Mouse (Mus musculus) WW6 (cell line): ENCODE data around the gene Atp5f1.

Source experiments
- DNase-seq: peaks from one replicate; pipeline ENCODE4 v3.0.0-alpha.2; 2013; ENCODE audit warnings: low read depth, low spot score

Gene Atp5f1

DNA sequence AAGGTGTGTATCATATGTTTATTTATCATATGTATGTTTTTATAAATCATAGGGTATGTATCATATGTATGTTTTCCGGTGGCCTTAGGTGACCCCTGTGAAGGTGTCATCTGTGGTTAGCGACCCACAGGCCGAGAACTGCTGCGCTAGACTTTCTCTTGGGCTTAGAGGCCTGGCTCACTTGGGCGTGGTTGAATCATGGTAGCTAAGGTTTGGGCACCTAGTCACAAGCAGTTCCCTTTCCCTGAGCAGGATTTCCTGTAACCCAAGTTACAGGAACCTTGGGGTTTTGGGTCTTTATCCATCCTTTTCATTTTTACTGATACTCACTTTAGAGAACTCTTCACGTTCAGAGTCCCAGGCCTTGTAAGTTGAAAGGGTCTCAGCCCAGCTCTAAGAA, 59.6 kb downstream of the Atp5f1 start:
- DNase-seq: no peak

DNA sequence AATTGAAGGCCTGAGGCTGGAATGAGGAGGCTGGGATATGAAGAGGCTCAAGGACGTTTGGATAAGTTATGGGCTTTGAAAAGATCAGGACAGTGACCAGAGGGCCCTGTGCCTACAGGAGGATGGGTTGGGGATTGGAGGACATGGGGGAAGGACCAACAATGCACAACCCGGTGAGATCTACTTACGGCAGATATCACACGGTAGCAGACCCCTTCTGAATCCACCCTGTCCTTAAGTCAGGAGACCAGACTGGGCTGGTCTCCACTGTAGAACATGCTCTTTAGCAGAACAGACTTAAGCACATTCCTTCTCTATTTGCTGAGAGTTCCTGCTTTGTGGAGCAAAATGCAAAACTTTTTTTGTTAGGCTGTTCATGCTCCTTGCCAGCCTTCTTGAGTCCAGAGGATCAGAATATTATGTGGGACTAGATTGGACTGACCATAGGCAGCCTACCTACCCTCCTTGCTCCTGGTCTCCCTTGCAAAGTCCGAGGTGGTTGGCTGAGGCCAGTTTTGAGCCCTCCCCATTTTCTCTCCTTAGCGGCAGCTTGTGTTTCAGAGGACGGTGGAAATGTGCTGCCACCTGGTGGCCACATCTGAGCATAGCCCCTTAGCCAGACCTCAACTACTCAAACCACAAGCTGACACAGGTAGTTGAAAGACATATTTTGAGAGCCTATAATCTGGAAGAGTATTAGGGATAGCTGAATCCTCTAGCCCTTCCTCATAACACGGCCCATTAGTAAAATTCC, 60.3 kb downstream of the Atp5f1 start:
- peak; percentile 46 for DNase-seq

- no peak for DNase-seq
These were observed 61.0 kb downstream of the Atp5f1 start for GRCm38 (mm10) chr3:105898861-105899260.

DNA sequence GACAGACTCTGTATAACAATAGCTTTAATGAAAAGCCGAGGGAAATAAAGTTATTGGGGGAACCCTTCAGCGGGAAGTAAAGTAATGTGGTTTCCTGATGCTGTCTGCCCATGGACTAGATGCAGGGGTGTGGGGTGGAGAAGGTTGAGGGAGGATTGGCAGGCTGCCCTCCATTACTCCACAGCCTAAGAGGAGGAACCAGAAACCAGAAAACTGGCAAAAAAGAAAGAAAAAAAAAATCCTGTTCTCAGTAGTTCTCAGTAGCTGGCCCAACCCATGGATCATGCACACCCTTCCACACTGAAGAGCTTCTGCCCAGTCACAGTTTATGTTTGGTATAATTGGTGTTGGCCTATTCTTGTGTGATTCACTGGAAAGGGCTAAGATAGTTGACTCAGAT, 61.6 kb downstream of the Atp5f1 start:
- no peak for DNase-seq

GRCm38 (mm10) chr3:105896811-105897210, 63.1 kb downstream of the Atp5f1 start:
- no peak for DNase-seq

DNA sequence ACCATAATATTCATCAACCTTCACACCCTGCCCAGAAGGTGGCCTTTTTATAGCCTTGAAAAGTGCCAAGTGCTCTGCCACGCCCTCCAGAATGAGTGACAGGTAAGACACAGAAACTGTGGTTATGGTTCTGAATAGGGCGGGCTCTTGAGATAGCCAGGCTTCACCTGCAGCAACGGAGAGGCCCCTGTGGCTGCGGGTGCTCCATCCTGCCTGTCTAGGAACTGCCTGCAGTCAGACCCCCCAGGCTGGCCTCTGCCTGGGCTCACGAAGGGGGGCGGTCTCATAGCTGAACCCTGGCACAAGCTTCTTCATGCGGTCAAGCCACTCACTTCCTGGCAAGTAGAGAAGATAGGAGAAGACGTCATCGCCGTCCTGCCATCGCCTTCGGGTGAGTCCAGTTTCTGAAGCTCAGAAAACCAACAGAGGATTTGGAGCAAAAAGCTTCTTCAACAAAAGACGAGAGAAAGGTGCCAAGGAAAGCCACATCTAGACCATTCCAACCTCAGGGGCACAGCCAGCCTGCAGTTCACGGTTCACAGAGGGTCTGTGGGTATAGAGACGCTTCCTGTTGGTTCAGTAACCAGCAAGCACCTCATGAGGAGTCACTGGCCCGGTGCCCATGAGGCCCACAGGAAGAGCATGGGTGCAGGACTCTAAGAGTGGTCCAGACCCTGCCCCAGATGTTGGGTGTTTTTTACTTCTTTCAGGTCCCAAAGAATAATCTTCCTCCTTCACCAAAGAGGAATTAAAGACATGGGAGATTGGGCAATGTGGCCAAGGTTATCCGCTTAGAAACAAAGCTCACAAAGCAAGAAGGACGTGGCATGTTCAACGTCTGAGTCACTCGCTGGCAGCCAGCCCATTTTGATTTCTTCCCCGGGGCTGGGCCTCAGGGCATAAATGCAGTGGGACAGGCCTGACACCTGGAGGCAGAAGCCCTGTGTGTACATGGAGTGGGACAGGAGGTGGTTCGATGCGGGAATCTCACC, 65.0 kb downstream of the Atp5f1 start:
- no peak for DNase-seq

DNA sequence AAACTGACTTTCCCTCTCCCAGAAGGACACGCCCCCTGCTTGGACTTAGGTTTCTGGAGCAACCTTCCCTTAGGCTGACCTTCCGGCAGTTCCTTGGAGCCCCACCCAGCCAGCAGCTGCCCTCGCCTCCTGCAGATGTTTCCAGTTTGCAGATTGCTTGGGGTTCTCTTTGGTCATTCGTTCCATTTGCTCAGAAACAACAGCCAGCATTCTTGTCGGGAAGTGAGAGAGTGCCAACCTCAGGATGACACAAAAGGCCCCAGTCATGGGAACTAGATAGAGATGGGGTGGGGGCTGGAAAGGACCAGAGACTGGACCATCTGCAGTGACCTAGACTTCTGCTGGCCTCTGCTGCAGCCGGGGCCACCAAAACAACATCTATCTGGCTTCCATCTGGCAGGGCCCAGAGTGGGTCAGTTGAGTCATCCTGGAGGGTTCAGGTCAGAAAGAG, 65.9 kb downstream of the Atp5f1 start:
- no peak for DNase-seq
